Mouse (Mus musculus) E14TG2a.4 (cell line): Measurements from ENCODE around the gene Slco4c1.
A peak's percentile ranks its signal among the peaks of the same experiment; 100 is the strongest.

Experiments
- H3K27me3 ChIP-seq: 2 replicates; pipeline ENCODE4 v1.6.1; 2014; ENCODE audit warnings: low read length, control low read depth; ENCODE audit not compliant: insufficient read depth
- H3K36me3 ChIP-seq: 2 replicates; pipeline ENCODE4 v1.6.1; 2014; ENCODE audit warnings: low read length, control low read depth; ENCODE audit not compliant: insufficient read depth
- H3K4me1 ChIP-seq: replicated peaks from 2 replicates; pipeline ENCODE4 v1.6.1; 2014; ENCODE audit warnings: low read depth, low read length, control low read depth
- H3K4me3 ChIP-seq: replicated peaks from 2 replicates; pipeline ENCODE4 v1.5.1; 2014; ENCODE audit warnings: mild to moderate bottlenecking, low read length
- H3K9me3 ChIP-seq: 2 replicates; pipeline ENCODE4 v1.6.1; 2014; ENCODE audit warnings: low read length, control low read depth
- CTCF ChIP-seq: conservative IDR thresholded peaks from 2 replicates; pipeline ENCODE4 v1.5.1; 2014; ENCODE audit warnings: low read length
- NANOG ChIP-seq: IDR thresholded peaks from 2 replicates; pipeline ENCODE4 v1.6.1; 2014; ENCODE audit warnings: borderline replicate concordance, low read length, mixed read lengths
- POU5F1 ChIP-seq: IDR thresholded peaks from 2 replicates; pipeline ENCODE4 v1.6.1; 2014; ENCODE audit warnings: low read length, borderline replicate concordance

Slco4c1 gene

DNA sequence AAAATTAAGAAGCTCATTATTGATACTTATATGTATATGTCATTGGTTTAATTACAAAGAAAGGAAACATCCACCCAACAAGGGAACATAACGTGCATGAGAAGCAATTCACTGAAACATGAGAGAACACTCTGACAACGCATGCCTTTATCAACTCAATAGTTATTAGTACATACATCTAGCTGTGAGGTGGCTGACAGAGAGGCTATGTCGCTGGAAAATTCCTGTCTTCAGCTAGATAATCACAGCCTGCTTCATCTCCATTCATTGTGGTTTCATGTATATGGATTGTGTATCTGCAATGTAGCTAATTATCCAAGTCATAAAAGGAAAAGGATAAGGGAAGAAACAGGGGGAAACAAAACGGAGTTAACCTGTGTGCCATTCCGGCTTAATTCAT is 77.7 kb downstream of the Slco4c1 start:
- no peaks in the 10 kb centered on the region for H3K4me1 ChIP-seq
- no peak overlapping the region for H3K4me3 ChIP-seq
- no peaks in the 10 kb centered on the region for H3K27me3 ChIP-seq
- H3K9me3 ChIP-seq, result no peaks in the 10 kb centered on the region
- no peaks in the 10 kb centered on the region for H3K36me3 ChIP-seq
- TF ChIP-seq NANOG, result no peak
- TF ChIP-seq POU5F1, result no peak
- no peak for TF ChIP-seq CTCF

DNA sequence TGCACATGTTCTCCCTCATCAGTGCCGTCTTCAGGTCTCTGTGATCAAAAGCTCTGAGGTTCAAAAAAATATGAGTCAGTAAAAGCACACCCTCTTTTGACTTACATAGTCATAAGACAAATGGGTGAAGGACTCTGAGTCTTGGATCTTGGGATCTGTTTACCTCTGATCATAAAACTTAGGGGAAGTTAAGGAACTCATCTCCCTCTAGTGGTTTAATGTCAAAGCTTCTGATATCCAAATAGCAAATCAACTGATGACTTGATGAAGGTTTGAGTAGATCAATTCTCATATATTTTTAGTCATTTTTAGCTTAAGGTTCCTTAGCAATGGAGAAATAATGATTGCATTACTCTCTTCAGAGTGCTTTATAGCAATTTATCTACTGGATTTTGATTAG is 82.7 kb downstream of the Slco4c1 start:
- TF ChIP-seq POU5F1 (no peak), CTCF (peak; percentile 22)
- Histone ChIP-seq H3K4me1 (no peaks in the 10 kb centered on the region), H3K9me3 (no peaks in the 10 kb centered on the region), H3K4me3 (no peak overlapping the region), H3K27me3 (no peaks in the 10 kb centered on the region), H3K36me3 (no peaks in the 10 kb centered on the region)

DNA sequence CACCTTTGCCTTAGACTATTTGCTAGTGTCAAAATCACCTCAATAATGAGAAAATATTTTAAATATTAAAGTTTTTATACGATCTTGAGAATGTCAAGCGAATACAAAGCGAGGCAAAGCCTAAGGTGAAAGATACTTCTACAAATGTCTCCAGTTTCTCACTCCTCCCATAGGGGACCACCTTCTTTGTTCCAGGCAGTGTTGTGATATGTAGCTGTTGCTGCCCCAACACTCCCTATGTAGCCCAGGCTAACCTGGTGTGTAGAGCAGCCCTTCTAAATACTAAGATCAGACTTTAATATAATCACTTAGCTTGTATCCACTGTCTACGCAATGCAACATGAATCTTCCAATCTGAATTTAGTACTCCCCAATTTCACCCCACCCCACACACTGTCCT is 97.8 kb downstream of the Slco4c1 start:
- no peaks in the 10 kb centered on the region for H3K27me3 ChIP-seq
- H3K9me3 ChIP-seq, result no peaks in the 10 kb centered on the region
- H3K36me3 ChIP-seq, result no peaks in the 10 kb centered on the region
- no peak for TF ChIP-seq NANOG
- no peaks in the 10 kb centered on the region for H3K4me1 ChIP-seq
- H3K4me3 ChIP-seq, result no peak overlapping the region

DNA sequence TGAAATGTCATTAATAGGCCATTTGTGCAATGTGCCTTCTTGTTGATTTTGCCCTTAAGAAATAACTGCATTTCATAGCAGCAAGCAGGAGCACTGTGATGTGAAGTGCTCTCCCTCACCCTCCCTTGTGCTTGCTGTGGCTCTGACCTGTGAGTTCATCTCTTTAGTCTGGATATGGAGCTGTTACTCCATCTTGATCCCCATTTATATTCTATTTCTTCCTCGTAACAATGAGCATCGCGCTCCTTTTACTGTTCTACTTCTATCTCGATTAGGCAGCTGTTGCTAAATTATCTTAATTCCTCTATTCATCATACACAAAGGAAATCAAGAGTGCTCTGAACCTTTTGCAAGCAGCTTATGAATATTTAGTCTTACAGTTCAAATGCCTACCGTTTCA is 98.3 kb downstream of the Slco4c1 start:
- no peak for TF ChIP-seq CTCF
- TF ChIP-seq NANOG, result no peak
- no peak for TF ChIP-seq POU5F1
- Histone ChIP-seq H3K4me3 (no peak overlapping the region), H3K4me1 (no peaks in the 10 kb centered on the region), H3K9me3 (no peaks in the 10 kb centered on the region), H3K36me3 (no peaks in the 10 kb centered on the region), H3K27me3 (no peaks in the 10 kb centered on the region)

DNA sequence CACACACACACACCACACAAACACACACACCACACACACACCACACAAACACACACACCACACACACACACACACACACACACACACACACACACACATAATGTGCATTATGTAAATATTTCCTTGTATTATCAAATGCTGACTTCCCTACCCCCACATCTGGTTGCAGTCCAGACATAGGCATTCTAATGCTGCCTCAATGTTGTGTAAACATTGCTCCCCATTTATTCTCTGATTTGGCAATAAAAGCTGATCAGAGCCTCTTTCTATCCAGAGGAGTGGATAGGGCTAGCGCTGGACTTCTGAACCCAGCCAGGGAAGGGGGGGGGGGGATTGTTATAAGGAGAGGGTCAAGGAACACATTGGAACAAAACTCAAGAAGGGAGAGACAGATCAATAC is 101.7 kb downstream of the Slco4c1 start:
- Histone ChIP-seq H3K36me3 (no peaks in the 10 kb centered on the region), H3K4me1 (no peaks in the 10 kb centered on the region), H3K27me3 (no peaks in the 10 kb centered on the region), H3K4me3 (no peak overlapping the region), H3K9me3 (no peaks in the 10 kb centered on the region)
- no peak for TF ChIP-seq POU5F1
- no peak for TF ChIP-seq CTCF
- TF ChIP-seq NANOG, result no peak

DNA sequence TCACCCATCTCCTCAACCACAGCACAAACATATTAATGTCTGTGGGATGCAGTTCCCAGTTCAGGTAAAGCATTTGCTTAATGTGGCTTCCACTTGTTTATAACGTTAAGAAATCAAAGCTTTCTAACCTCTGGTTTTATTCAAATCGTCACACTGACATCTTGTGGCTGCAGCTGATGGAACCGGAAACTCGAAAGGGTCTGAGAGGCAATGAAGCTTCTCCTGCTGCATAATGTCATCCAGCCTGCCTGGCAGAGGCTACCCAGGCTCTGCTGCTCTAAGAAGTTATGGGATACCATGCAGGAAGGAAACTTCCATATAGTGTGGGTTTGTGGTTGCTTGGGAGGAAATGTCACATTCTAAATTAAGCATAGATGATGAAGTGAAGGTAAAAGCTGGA is 103.7 kb downstream of the Slco4c1 start:
- Histone ChIP-seq H3K27me3 (no peaks in the 10 kb centered on the region), H3K9me3 (no peaks in the 10 kb centered on the region), H3K36me3 (no peaks in the 10 kb centered on the region), H3K4me3 (no peak overlapping the region), H3K4me1 (no peaks in the 10 kb centered on the region)
- TF ChIP-seq POU5F1 (no peak), NANOG (no peak), CTCF (no peak)

DNA sequence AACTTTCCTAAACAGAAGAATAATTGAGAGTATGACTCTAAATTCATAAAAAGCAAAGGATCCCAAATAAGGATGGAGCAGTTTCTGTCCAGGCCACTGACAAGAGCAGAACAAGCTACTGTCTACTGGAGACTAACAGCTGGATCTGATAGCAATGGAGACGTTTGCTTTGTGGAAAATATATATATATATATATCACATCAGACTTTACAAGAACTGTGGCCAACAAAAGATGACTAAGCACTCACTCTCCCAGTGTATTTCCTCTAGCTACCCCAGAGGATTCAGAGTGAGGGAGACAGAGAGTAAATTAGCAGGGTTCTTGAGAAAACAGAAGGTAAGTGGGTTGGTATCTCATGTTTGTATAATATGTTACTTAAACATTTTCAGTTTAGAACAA is 105.4 kb downstream of the Slco4c1 start:
- Histone ChIP-seq H3K27me3 (no peaks in the 10 kb centered on the region), H3K4me3 (no peak overlapping the region), H3K4me1 (no peaks in the 10 kb centered on the region), H3K9me3 (no peaks in the 10 kb centered on the region), H3K36me3 (no peaks in the 10 kb centered on the region)
- TF ChIP-seq POU5F1 (no peak), CTCF (no peak), NANOG (no peak)
